Mouse (Mus musculus): ENCODE results near the gene Entpd2.

The Entpd2 gene

DNA sequence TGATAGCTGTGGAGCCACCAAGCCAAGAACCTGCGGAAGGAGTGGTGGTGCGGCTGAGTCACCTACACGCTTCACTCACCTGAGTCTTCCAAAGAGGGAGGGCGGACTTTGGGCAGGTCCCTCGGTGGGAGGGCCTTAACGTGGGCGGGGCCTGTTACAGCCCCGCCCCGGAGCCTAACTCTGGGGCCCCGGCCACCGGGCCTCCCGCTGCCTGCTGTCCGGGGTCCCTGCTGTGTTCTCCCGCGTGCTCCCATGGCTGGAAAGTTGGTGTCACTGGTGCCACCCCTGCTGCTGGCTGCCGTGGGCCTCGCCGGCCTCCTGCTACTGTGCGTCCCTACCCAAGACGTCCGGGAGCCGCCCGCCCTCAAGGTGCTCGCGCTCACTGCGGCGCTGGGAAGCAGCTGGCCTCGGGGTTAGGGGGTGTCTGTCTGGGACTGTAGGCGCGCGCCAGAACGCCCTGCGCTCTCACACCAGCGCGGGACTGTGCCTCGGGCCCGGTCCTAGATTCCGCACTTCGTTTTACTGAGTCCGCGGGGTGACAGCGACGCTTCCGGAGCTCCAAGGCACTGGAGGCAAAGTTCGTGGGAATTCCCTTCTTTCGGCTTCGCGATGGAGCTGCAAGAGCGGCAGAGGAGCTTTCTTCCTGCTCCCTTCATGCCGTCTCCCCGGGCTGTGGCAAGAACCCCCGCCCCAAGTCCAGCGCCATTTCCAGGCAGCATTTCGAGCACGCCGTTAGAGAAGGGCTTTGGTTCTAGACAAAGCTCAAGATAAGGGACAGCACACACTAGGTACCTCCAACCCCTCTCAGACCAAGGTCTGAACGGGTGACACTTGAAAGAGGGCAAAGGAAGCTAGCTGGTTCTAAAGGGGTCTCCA is at the start of gene Entpd2:
Entpd2 (plus strand) TSS at position 154 of the 876 bp plus-strand sequence.
- DNase-seq, result peak; percentile 49 to 67

DNA sequence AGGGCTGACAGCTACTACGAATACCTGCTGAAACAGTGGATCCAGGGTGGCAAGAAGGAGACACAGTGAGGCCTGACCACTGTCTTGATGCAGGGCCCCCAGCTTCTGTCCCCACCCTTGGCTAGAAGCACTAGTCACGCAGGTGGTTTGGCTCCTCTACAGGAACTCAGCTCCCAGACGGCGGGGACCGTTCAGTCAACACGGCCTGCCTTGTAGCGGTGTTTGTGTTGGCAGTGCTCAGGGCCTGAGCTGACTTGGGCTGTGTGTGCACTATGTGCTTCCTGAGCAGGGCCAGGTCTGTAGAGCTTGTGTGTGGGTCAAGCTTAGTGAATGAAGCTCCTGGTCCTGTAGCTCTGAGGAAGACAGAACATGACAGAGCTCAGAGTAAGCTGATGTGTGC is 47.5 kb upstream of the Entpd2 start:
- DNase-seq, result no peak

DNA sequence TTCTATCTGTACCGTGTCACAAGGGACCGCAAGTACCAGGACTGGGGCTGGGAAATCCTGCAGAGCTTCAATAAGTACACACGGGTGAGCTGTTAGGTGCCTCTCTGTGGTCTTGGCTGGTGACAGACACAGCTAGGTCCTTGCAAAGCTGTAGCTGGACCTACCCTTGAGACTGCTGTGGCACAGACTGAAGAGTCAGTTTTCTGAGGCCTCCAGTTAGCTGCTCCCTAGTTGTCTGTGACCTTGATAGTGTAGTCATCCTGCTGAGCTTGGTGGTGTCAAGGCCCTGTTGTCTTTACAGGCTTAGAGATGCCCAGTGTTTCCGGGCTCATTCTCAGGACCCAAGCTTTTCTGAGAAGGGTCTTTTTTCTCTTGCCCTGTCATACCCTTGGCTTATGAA is 46.2 kb upstream of the Entpd2 start:
- DNase-seq, result no peak

DNA sequence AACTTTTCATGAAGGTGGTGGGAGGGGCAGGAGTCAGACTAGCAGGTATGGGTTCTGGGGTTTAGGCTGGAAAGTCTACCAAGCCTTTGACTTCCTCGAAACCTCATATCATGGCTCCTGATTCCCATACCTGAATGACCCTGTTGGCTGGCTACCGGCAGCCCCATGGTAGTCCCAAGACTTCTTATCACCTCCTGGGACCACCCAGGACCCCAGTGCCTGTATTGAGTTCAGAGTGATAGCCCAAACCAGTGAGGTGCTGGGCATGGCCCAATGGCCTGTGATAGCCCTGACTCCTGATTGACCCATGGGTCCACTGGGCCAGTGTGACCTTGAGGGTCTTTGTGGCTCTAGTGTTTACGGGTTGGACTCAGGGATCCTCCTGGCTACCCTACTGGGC is 45.0 kb upstream of the Entpd2 start:
- DNase-seq, result no peak

DNA sequence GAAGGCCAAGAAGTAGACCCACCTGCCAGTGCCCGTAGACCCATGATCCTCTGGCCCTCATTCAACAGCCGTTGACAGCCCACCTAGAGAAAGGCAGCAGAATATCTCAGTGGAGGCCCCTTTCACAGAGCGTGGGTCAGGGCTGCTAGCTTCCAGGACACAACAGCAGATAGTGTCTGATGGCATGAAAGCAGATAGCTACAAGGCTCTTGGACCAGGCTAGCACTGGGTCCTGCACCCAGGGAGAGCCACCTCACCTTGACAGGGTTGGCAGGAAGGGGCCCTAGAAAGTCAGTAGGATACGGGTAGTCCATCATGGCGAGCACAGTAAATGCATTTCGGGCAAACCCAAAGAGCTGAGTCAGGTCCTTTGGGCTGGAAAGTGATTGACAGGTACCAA is 41.5 kb upstream of the Entpd2 start:
- DNase-seq, result no peak

DNA sequence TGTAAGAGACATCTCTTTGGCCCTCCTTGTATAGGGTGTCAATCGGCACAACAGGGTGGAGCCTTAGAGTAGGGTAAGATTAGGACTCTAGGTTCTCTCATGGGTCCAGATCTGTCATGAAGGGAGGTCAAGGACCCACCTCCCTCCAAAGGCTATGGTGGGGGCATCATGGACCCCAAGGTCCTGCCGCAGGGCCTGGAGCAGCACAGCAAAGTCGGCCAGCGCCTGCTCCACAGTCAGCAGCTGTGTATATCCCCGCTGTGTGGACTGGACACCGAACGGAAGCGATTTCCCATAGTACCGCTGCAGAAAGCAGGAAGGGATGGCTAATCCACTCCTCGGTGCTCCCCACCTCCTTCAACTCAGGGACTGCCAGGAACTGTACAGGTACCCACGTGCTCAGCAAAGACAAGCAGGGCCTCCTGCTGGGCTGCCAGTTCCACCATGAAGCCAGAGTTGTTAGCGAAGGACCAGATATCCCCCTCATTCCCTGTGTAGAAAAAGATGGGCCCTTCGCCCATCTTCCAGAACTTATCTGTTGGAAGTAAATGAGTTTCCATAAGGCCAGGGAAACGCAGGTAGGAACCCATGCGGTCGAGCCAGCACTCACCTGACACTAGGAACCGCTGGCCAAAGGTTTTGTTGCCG is 40.1 kb upstream of the Entpd2 start:
- DNase-seq, result peak in 1 of 2 experiments; percentile 34

DNA sequence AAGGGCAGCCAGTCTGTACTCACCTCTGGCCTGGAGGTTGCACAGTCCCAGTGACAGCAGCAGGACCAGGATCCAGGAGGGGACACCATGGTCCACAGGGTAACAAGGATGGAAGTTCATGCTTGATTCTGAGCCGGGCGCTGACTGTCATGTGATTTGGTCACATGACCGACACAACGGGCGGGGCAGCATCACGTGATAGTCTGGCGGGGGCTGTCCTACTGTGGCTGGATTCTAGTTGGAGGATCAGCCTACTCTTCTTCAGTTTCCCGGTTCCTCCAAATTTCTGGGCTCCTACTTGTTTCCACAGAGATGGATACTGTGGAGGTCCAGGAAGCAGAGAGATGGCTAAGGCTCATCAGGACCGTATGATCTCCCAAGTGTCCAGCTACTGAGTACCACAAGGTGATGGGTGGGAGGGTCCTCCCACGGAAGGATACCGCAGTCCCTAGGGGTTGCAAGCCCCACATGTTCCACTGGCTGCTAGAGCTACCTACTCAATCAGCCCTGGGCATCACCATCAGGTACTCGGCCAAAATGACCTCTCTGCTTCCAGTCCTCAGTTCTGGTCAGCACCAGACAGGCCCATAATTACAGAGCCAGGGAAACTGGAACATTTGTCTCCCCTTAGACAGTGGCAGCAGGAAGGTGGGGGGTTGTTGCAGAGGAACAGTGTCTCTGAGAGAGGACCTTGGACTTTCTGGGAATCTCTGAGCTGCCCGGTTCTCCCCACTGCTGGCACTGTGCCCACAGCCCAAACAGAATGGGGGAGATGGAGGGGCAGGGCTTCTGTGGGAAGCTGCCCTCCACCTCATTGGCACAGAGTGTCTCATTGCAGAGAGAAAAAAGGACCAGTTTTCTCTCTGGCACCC is 39.2 kb upstream of the Entpd2 start, which contains the start of gene Dpp7:
Dpp7 (minus strand) TSS at position 152 of the 872 bp plus-strand sequence.
- peak; percentile 88 to 93 for DNase-seq

DNA sequence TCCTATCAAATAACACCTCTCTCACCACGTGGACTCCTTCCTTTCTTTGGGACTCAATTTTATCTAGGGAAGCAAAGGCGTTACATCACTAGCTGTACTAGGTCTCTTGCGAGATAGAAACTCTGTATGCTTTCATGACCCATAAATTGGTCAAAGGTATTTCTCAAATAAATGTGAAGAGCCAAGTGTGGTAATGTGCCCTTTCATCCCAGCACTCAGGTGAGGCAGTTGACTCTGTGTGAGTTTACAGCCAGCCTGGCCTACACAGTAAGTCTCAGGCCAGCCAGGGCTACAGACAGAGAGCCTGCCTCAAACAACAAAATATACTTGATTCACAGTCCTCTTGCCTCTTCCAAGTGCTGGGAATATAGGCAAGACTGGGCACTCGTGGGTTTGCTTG is 35.8 kb upstream of the Entpd2 start:
- DNase-seq, result no peak

DNA sequence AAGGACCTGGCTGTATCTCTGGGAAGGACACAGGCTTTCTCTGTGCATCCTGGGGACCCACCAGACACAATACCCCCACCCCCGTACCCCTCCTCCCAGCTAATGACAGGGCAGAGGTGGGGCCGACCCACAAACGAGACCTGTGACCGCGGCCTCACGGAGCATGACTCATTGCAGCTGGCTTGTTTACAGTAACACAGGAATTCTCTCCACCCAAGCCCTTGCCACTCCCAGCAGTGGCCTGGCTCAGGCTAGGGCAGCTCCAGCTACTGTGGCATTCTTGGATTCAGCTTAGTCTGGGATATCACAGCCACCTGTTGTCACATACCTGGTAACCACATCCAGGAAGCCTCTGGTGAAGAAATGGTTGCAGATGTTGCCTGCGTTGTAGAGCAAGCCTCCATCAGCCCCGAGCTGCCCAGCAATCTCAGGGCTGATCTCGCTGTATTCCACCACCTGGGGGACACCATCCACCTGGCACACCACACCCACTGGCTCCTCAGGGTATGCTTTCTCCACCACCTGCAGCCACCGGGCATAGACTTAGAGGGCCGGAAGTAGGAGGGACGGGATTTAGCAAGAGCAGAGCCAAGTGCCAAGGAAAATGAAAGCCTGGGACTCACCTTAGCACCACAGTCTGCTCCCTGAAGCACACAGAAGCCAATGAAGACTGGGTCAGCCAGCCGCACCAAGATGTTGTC is 32.0 kb upstream of the Entpd2 start:
- no peak for DNase-seq

DNA sequence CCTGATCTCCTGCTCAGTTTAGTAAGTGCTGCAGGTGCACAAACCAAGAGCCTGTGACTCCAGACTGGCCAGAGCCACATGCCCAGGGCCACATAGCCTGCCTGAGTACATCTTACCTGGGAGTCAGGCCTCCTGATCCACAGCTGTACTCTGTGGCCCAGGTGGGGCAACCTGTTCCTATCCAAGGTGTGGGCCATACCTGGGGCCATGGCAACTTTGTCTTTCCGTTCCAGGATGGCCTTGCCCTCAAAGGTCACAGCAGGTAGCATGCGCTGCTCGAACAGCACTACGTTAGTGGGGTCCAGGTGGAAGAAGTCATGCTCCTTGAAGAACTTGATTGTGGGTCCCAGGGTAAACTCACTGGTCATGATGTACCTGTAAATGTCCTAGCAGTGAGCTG is 31.4 kb upstream of the Entpd2 start:
- DNase-seq, result no peak

DNA sequence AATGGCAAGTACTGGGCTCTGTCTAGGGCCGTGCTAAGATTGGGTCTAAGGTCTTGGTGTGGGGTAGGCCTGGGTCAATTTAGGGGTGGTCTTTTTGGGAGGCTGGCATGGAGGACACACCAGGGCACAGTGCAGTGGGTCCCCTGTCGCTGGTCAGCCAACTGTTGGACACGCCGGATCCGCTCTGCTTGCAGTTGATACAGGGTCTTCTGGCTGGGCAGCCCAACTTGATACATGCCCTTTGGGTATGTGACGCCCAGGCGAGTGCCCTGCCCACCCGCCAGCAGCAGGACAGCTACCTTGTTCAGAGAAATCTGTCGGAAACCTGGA is 30.9 kb upstream of the Entpd2 start:
- no peak for DNase-seq

DNA sequence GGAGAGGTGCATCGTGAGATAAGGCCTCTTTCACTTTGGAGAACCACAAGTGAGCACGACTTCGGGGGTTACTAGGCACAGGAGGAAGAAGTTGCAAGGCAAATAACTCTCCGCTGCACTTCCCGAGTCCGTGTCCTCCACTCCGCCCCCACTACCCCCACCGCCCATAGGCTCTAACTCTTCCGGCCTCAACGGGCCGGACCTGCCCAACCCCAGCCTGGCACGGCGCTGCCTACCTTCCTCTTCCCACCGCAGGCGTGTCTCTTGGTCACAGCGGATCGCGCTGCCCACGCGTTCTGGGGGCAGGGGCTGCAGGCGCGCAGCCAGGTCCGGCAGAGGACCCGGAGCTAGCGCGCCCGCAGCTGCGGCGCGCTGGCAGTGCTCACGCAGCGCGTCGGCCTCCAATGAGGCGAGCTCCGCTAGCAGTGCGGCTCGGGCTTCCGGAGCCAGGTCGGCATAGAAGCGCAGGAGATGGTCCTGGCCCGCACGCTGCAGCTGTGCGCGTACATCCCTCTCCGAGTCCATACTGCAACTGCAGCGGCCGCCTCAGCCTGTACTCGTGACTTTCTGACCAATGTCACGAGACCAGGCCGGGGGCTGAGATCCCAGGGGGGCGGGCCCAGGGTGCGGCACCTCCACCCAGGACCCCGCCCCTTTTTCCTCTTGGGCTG is 30.4 kb upstream of the Entpd2 start, which contains the start of gene Uap1l1:
Uap1l1 (minus strand) TSS at position 592 of the 671 bp plus-strand sequence.
- DNase-seq, result peak; percentile 59 to 62

DNA sequence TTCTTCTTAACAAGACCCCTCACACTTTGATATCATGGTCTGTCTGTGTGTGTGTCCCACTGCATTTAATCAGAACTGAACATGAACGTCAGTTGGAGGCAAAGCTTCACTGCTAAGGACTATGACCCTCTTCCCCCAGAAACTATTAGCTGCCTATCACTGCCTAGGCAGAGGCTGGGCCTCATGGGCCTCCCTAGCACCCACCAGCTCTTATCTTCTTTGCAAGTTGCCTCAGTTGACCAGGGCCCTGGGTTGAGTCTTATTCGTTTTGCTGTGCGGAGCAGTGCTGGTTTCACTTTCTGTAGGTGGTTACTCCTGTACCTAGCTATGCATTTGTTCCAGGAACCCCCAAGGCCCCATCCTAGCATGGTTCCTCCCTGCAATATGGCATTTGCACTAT is 25.7 kb upstream of the Entpd2 start:
- DNase-seq, result no peak

DNA sequence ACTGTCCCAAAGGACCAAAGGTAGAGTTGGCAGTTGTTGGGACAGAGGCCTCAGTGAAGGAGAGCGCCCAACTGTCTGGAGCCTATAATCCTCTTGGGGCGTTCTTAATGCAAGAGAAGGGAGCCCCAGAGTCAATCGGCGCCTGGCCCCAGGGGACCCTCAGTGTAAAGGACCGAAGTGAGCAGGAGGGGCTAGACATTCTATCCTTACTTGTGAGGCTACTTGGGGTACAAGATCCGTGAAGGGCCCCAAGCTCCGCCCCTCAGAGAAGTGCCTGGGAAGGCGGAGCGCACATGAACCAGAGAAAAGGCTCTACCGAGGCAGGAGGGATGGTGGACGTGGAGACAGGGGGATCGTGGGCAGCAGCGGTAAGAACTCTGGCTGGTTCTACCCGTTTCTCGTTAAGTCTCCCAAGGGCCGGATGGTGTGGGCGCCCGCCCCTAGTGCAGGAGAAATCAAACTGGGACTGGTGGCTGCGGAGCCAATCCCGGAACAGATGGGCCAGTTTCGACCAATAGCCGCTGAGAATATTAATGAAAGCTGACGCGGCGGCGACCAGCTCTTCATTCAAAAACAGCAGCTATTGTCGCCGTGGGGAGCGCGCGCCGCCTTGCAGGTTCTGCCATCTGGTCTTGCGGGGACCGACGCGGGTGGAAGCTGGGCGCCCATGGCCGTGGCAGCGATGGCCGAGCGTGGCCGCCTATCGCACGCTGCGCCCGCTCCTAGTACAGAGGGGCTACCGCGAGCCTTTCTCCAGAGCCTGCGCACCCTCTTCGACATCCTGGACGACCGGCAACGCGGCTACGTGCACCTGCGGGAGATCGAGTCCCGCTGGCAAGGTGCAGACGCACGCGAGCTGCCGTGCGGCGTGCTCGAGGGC is 23.7 kb upstream of the Entpd2 start, which contains the start of gene Sapcd2:
Sapcd2 (plus strand) TSS at position 558 of the 880 bp plus-strand sequence.
- DNase-seq, result peak; percentile 88 to 91

DNA sequence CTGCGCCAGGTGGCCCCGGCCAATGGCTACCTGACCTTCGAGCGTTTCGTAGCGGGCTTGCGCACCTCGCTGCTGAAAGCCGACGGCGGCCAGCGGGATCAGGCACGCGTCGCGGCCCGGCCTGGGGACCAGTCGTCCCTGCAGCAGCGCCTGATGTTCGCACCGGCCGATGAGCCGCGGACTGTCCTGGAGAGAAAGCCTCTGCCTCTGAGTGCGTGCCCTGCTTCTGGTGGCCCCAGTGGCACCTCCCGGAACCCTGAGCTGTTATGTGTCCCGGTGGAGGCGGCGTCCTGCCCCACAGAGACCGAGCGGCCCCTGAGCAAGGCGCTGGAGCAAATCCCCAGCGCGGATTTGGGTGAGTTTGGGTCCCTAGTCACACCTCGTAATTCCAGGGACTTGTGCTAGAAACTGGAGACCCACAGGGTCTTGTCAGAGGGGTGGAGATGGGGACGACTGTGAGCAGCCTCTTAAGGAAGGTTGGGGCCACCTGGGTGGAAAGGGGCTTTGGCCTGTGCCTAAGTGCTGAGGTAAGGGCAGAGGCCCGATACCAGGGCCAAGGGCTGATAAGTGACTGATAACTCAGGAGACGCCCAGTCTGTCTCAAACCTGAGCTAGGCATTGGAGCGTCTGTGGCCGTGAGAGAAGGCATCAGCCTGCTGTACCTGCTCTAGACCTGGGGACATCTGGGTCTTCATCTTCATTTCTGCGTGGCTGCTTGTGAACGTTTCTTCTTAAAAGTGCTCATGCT is 22.9 kb upstream of the Entpd2 start:
- no peak for DNase-seq

DNA sequence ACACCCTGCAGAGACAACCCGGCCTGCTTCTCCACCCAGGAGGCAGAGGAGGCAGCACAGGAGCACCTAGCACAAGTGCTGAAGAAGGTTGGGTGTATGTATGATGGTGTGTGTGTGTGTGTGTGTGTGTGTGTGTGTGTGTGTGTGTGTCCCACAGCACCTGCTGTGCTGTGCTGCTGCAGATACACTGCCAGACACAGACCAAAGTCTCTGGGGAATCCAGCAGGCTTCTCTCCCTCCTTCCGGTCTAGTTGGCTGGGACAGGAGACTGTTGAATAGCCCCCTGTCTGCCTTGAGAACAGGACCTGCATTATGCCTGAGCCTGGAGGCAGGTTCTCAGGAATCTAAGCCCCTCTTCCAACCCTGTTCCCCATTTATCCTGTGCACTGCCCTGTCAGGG is 22.2 kb upstream of the Entpd2 start:
- no peak for DNase-seq

DNA sequence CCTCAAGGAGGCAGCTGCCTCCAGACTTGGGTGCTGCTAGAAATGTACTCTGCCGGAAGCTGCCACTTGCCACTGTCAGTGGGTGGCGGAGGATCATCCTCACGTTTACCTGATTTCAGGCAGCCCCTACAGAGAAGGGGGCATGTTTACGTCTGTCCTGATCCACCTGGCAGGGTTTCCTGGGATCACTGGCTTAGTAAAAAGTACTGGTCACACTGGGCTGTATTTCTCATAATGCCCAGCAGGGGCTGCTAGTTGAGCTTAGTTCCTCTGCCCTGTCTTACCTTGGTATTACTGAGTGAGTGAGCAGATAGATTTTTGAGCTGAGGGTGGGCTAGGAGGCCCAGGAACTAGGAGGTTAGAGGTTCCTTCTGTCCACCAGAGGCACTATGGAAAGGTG is 19.1 kb upstream of the Entpd2 start:
- DNase-seq, result peak; percentile 73 to 76

DNA sequence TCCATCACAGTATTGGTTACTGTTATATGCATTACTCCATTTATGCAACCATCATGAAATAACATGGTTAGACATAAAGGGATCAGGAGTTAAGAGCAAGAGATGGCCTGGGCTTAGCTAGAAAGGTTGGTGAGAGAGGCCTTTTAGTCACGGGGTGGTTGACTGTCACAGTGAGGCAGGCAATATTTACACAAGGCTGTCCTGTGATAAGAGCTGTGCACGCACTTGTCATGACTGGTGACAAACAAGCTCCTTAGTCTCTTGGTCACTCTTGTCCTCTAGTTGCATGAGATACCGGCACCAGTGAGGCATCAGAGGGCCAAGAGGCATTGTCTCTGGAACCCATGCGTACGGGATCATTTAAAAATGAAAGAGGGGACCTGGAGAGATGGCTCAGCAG is 11.2 kb upstream of the Entpd2 start:
- DNase-seq, result no peak

DNA sequence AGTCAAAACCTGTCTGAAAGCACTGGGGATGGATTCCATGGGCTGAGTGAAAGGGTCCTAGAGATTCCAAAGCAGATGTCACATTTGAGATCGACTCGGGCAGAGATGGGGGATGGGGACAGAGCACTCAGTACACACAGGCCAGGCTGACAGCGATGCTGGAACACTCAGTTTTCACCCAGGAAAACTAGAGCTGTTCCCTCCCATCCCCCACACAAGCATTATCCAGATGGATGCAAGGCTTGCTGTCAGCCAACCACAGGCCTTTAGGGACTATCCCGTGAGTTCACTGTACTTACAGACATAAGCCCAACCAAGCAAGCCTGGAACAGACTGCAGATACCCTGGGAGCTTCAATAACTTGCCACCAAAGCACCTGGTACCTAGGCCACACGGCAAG is 4.4 kb upstream of the Entpd2 start:
- no peak for DNase-seq

Measured in cerebellum, adult 18-20 months (tissue).